Mouse (Mus musculus): Measurements from ENCODE around the gene Nkain2. TPM values are rescaled to one million over a fixed set of nuclear protein-coding genes. Genes with fewer than 3 reads are reported as not detected.
A peak's percentile ranks its signal among the peaks of the same experiment; 100 is the strongest.
"Not testable (repeated sequence)": the region's sequence is repeated elsewhere in the genome, so short reads cannot be mapped to it uniquely, and the experiment has no call there.

Nkain2 gene
- total RNA-seq, 2 experiments from 2014 or later: 0.26 to 0.43 TPM

- no peak for DNase-seq
Observed at GRCm38 (mm10) chr10:32058251-32058650, 832.0 kb downstream of the Nkain2 start.

GRCm38 (mm10) chr10:32052546-32053295, 837.5 kb downstream of the Nkain2 start:
- DNase-seq: no peak

DNA sequence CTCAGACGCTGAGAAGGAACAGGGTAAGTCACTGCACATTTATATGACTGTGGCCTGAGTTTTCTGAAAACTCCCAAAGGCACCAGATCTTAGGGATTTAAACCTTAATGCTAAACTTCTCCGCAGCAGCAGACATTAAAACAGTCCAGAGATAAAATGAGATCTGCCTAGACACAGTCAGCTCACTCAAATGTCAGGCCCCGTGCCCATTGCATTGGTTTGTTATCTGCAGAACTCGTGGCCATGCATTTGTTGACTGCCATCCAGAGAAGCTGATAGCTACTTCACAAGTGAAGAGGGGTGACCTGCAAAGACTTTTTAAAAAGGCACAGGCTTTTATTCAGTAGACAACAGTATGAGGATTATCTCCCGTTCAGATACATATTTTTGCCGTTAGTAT, 838.2 kb downstream of the Nkain2 start:
- DNase-seq: no peak

DNA sequence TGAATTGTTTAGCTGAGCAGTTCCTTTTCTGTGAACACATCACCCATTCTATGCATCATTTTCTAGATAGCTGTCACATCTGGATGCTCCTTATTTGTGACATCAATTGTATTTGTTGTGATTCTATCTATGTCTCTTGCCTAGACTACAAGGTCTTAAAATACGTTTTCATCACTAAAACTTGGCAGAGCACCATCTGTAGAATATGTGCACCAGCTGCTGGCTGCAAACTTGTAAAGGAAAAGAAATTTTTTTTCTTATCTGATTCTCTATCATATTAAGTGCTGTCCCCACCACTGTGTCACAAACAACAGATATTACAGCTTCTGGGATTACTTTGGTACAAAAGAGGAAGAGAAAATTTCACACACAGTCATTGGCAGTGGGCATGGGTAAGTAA, 860.3 kb downstream of the Nkain2 start:
- DNase-seq: no peak

GRCm38 (mm10) chr10:32018385-32018784, 871.9 kb downstream of the Nkain2 start:
- DNase-seq: no peak

DNA sequence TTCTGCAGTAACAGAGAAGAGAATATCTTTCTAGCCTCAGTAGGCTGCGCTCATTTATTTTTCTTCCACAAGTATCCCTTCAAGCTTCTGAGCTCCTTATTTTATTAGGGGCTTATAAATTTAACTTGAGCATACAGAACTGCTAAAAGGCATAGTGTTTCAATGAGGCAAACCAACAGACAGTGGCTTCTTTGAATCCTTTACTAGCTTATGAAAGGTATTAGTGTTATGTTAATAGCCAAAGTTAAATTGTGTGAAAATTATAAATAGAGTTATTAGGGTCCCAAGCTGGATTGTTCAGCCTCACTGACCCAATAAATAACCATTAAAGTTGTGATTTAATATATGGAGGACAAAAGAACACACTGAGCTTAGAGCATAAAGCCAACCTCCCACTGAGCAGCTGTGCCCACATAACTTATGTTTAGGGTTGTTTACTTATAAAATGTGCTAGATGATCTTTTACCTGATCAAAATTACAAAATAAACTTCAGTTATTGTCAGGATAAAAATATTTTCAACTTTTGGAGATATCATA, 889.0 kb downstream of the Nkain2 start:
- DNase-seq: no peak

- DNase-seq: no peak
Observed at GRCm38 (mm10) chr10:31993205-31993604, 897.1 kb downstream of the Nkain2 start.

DNA sequence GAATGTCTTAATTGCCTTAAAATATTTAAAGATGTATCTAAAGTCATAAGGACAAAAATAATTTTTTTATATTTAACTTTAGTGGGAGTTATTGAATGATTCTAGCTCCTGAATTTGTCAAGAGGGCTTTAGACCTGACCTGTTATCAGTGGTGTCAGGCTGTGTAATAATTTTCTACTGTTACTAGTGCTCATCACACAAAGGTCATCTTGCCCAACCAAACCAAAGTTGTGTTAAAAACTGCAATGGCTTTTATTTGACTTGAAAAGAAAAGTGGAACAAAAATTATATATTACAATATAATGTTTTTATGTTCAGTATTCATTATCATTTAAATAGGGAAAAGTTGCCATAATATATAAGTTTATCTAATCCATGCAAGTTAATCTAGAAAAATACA, 911.9 kb downstream of the Nkain2 start:
- no peak for DNase-seq

DNA sequence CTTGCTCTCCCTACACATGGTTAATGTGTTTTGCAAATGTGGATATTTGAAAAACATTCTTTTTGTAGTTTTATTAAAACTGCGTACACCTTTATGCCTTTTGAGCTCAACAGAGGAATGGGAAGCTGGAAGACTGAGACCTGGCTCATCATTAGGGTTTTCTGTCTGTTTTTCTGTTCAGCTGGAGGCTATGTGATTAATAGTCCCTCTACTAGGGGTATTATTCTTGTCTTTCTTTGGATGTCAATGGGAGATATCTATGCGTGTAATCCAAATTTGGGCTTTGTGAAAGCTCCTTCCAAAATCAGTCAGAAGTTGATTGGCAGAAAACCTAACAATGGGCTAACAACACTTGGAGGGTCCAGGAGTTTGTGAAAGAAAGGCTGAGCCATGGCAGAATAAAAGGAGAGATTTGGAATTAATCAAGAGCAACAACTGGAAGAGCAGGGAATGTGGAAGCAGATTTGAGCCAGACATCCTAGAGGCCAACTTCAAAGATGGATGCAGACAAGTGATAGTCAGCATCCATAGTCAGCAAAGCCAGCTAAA, 943.0 kb downstream of the Nkain2 start:
- no peak for DNase-seq

- no peak for DNase-seq
Observed at GRCm38 (mm10) chr10:31931961-31932360, 958.3 kb downstream of the Nkain2 start.

- no peak for DNase-seq
Observed at GRCm38 (mm10) chr10:31927657-31928056, 962.6 kb downstream of the Nkain2 start.

DNA sequence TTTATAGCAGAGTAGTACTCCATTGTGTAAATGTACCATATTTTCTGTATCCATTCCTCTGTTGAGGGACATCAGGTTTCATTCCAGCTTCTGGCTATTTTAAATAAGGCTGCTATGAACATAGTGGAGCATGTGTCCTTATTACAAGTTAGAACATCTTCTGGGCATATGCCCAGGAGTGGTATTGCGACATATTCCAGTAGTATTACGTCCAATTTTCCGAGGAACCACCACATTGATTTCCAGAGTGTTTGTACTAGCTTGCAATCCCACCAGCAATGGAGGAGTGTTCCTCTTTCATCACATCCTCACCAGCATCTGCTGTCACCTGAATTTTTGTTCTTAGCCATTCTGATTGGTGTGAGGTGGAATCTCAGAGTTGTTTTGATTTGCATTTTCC, 969.4 kb downstream of the Nkain2 start:
- DNase-seq: not testable (repeated sequence)

DNA sequence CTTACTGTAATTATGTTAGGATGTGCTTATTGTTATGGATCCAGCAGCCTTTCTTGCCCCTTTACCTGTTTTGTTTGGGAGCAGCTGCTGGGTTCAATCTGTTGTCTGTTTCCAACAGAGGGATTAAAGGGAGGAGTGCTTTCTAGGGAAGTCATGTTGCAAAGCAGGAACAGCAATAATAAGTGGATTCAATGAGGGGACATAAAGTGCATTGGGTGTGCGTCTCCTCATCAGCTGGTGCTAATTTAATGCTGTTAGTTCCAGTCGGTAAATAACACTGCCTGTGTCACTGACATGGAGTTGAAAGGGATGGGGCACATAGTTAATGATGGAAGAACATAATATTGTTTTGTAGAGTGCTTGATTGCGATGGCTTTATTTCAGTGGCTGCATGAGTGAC, 982.8 kb downstream of the Nkain2 start:
- no peak for DNase-seq

DNA sequence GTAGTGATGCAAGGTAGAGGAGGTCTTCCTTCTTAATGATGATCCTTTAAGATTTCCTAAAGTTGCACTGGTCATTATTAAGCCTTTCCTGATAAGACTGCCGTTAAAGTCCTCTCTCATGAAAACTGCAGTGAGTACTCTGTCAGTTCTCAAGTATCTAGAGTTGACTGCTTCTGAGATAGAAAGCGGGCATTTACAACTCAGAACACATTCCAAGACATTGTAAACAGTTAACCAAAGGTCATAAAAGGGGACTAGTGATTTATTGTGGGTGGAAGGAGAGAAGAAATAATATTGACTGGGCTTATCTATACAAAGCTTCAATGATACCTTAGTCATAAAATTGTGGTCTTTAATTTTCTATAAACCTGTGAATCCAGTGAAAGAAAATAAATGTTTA, 990.8 kb downstream of the Nkain2 start:
- DNase-seq: no peak

DNA sequence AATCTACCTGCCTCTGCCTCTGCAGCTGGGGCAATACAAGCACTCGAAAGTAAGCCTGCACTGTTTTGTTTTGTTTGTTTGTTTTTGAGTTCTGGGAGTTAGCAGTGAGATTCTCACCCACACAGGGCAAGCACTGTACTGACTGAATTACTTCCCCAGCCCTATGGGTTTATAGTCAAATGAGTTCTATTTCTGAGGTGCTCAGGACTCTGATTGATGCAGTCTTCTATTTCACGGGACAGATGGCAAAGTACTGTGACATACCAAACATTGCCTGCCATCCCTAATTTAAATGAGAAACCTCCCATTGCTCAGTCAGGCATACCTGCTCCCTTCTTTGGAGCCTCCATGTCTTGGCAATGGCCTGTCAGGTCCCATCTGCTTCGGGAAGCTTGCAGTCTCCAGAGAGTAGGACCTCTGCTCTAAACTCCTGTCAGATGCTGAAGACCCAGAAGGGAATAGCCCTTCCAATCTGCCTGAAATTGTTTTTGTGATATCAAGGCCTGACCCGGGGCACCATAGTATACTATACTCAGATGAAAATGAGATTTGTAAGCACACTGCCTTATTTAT, 1016.9 kb downstream of the Nkain2 start:
- no peak for DNase-seq

DNA sequence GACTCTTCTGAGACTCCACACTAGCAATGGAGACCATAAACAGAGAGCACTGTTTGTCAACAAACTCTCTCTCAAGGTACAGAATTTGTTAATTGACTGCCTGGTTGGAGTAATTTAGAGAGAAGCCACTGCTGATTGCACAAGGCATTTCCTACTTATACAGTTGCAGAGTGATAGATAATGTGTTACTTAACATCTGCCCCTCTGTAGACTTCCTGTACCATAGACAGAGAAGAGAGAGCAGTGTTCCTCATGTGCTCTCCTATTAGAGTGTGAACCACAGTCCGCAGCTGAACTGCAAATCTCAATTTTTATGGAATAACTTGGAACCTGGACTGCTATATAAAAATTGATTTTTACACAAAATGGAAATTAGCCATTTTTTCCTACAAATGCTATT, 1022.0 kb downstream of the Nkain2 start:
- DNase-seq: no peak

GRCm38 (mm10) chr10:31827041-31827440, 1063.2 kb downstream of the Nkain2 start:
- no peak for DNase-seq

DNA sequence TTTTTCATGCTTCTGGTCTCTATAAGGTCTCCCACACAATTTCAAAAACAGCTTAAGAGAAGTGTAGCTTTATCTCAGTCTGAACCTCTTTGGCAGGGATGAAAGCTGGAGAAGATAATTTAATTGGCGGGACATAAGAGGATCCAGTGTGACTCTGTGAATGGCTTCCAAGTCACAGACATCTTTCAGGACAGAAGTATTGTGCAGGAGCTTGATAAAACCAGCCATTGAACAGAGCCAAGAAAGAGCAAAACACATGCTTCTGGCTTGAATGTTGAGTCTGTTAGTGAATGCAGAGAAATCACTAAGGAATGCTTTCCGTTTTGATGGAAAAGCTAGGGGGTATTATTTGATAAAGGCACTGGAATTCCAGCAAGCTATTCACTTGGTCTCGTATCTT, 1077.7 kb downstream of the Nkain2 start:
- no peak for DNase-seq

DNA sequence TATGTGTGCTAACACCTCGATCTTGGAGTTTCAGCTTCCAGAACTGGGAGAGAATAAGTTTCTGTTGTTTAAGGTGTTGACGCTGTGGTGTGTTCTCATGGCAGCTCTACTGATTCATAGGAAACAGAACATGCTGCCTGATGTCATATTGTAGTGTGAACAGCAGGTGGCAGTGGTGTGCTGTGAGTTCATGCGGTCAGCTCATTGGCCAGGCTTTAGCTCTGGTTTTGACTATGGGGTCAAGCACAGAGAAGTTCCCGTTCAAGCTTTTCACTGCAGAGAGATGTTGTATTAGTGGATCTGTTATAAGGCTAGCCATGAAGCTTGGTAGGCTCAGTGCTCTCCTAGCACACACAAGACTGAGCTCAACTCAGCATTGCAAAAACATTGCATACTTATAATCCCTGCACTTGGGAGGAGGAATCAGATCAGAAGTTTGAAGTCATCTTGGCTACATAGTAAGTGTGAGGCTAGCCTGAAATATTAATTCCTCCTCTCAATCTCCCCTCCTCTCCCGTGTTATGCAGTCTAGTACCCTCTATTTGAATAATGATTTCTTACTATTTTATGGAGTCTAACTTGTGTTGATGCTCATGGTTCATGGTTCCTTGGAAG, 1147.7 kb downstream of the Nkain2 start:
- peak; percentile 72 for DNase-seq

GRCm38 (mm10) chr10:31728036-31728435, 1162.2 kb downstream of the Nkain2 start:
- no peak for DNase-seq

DNA sequence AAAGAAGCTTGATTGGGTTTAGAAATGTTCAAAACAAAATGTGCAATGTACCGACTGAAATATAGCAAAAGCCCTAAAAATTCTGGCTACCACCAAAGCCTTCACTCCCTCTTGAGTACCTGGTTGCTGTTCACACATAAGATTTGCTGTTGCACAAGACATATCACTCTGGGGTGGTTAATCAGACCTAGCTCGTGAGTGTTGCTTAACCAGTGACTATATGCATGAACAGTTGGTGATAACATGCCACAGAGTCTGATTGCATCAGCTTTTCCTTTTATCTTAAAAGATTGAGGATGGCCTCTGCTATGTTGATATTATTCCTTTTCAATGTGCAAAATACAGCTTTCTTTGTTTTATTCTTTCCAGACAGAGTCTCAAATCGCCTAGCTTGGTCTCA, 1243.0 kb downstream of the Nkain2 start:
- no peak for DNase-seq

- DNase-seq: no peak
Observed at GRCm38 (mm10) chr10:31646083-31646482, 1244.2 kb downstream of the Nkain2 start.
